Mouse (Mus musculus): ENCODE measurements at regions not wholly inside any gene's neighbourhood (a gene's known extent, or its start where the extent isn't known, plus 50 kb on each side); places are given as distances from the start of the nearest gene placed in this dataset.

- TF ChIP-seq CTCF (conservative IDR thresholded peaks at IDR 0.05; ENCODE audit: insufficient read depth, insufficient read length, low read depth, low read length) = no peak
- TF ChIP-seq POLR2A (IDR thresholded peaks at IDR 0.05; ENCODE audit: low read depth, low read length) = no peak
These were observed 328.9 kb downstream of the Mex3b start for GRCm38 (mm10) chr7:83195896-83196537.
